ENCODE assay signal across 37 mouse cellular contexts in the genomic region with DNA sequence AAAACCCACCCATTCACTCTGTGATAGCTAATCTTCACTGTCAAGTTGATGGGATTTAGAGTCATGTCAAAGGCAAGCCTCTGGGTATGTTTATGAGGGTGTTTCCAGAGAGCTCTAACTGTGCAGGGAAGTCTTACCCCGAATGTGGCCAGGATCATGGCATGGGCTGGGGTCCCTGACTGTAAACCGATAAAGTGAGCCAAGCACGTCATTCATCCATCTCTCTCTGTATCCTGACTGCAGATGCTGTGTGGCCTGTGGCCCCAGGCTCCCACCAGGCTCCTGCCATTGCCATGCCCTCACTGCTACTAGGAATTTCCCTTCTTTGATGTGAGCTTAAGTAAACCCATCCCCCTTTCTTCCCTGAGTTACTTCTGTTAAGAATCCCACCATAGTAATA. TPM values are rescaled to one million over a fixed set of nuclear protein-coding genes. Genes with fewer than 3 reads are reported as not detected.
"Had no signal": no experiment of that assay in that cellular context is flagged by ENCODE, and none has a peak within 500 bp of the region (broad histone marks: within the 10 kb centered on the region; RNA-seq: fewer than 3 reads in every experiment).

No protein-coding gene starts in this region.

- H3K4me3 ChIP-seq: embryonic facial prominence, embryonic 10.5 days; embryonic facial prominence, embryonic 12.5 days; embryonic facial prominence, embryonic 13.5 days; embryonic facial prominence, embryonic 15.5 days; erythroblast, embryonic 14.5 days; forebrain, embryonic 10.5 days; forebrain, embryonic 12.5 days; forebrain, embryonic 13.5 days; forebrain, embryonic 15.5 days; gastrocnemius, adult 2 months; heart, adult 2 months had no signal

- ATAC-seq: forebrain, embryonic 13.5 days; forebrain, embryonic 14.5 days; forebrain, embryonic 15.5 days; forebrain, embryonic 16.5 days; forebrain, postnatal 0 days had no signal

- H3K36me3 ChIP-seq: forebrain, embryonic 12.5 days; forebrain, embryonic 15.5 days had no signal

- H3K4me1 ChIP-seq: embryonic facial prominence, embryonic 10.5 days; embryonic facial prominence, embryonic 12.5 days; embryonic facial prominence, embryonic 13.5 days; embryonic facial prominence, embryonic 15.5 days; forebrain, embryonic 10.5 days; forebrain, embryonic 12.5 days; forebrain, embryonic 13.5 days; forebrain, embryonic 15.5 days had no signal

- H3K27ac ChIP-seq: embryonic facial prominence, embryonic 10.5 days; embryonic facial prominence, embryonic 12.5 days; embryonic facial prominence, embryonic 13.5 days; embryonic facial prominence, embryonic 15.5 days; forebrain, embryonic 10.5 days; forebrain, embryonic 12.5 days; forebrain, embryonic 13.5 days; forebrain, embryonic 15.5 days; gastrocnemius, adult 2 months; heart, adult 2 months had no signal

- H3K4me2 ChIP-seq: embryonic facial prominence, embryonic 12.5 days; embryonic facial prominence, embryonic 13.5 days; embryonic facial prominence, embryonic 15.5 days; forebrain, embryonic 12.5 days; forebrain, embryonic 13.5 days; forebrain, embryonic 15.5 days had no signal

- DNase-seq: cerebellum, adult 2 months; cerebellum, adult 8-10 months; cerebellum, adult 9-10 months; cerebellum, adult 9-11 months; cerebellum, postnatal 10 days; cerebellum, postnatal 14 days; cerebellum, postnatal 25 days; cerebellum, postnatal 36 days; embryo, embryonic 11 days; forebrain, postnatal 0 days; gastrocnemius, adult 2 months; gastrocnemius, postnatal 10 days; gastrocnemius, postnatal 14 days; gastrocnemius, postnatal 25 days; gastrocnemius, postnatal 36 days; heart, adult 18-20 months; heart, adult 2 months had no signal

- H3K9ac ChIP-seq: embryonic facial prominence, embryonic 12.5 days; embryonic facial prominence, embryonic 13.5 days; embryonic facial prominence, embryonic 15.5 days; forebrain, embryonic 12.5 days; forebrain, embryonic 13.5 days; forebrain, embryonic 15.5 days; forebrain, postnatal 0 days had no signal

- H3K9me3 ChIP-seq: embryonic facial prominence, embryonic 10.5 days; embryonic facial prominence, embryonic 12.5 days; embryonic facial prominence, embryonic 13.5 days; embryonic facial prominence, embryonic 15.5 days; forebrain, embryonic 10.5 days; forebrain, embryonic 12.5 days; forebrain, embryonic 13.5 days; forebrain, embryonic 15.5 days had no signal

- H3K27me3 ChIP-seq: embryonic facial prominence, embryonic 12.5 days; embryonic facial prominence, embryonic 13.5 days; embryonic facial prominence, embryonic 15.5 days; forebrain, embryonic 12.5 days; forebrain, embryonic 13.5 days; forebrain, embryonic 15.5 days had no signal

RNA-seq across cellular contexts. Expression of a gene that starts 42.4 kb away (rescaled TPM):
- total RNA-seq: common myeloid progenitor, adult 5-6 weeks; gastrocnemius, adult 18-20 months; gastrocnemius, adult 2 months; gastrocnemius, adult 8-10 months; gastrocnemius, postnatal 10 days; gastrocnemius, postnatal 14 days; gastrocnemius, postnatal 25 days; gastrocnemius, postnatal 36 days; gastrocnemius, postnatal 4 days; heart, adult 18-20 months; heart, adult 2 months; heart, adult 8-10 months had no signal
- polyA plus RNA-seq: embryonic facial prominence, embryonic 10.5 days; embryonic facial prominence, embryonic 11.5 days; embryonic facial prominence, embryonic 12.5 days; embryonic facial prominence, embryonic 13.5 days; embryonic facial prominence, embryonic 14.5 days; embryonic facial prominence, embryonic 15.5 days; forebrain, embryonic 10.5 days; forebrain, embryonic 11.5 days; forebrain, embryonic 12.5 days; forebrain, embryonic 13.5 days; forebrain, embryonic 14.5 days; forebrain, embryonic 15.5 days; gonadal fat pad, adult 2 months; heart, adult 2 months had no signal
